Mouse (Mus musculus) C2C12 (cell line): ENCODE measurements at regions not wholly inside any gene's neighbourhood (a gene's known extent, or its start where the extent isn't known, plus 50 kb on each side); places are given as distances from the start of the nearest gene placed in this dataset.

Experiments used
- H3K27me3 ChIP-seq: one replicate; pipeline ENCODE4 v1.6.1; 2011; ENCODE audit not compliant: control insufficient read depth, insufficient read depth, insufficient read length
- H3K36me3 ChIP-seq: one replicate; pipeline ENCODE4 v1.6.1; 2011; ENCODE audit not compliant: control insufficient read depth, insufficient read depth
- H3K4me3 ChIP-seq: one replicate; pipeline ENCODE4 v1.5.1; 2011; ENCODE audit warnings: mild to moderate bottlenecking, control low read depth; ENCODE audit not compliant: poor library complexity, insufficient read depth, severe bottlenecking
- H3K79me2 ChIP-seq: one replicate; pipeline ENCODE4 v1.6.1; 2011; ENCODE audit not compliant: control insufficient read depth, insufficient read depth
- H3K79me3 ChIP-seq: one replicate; pipeline ENCODE4 v1.6.1; 2011; ENCODE audit warnings: low read depth, control low read depth
- H3ac ChIP-seq: one replicate; pipeline ENCODE3; 2011; ENCODE audit warnings: low read depth; ENCODE audit not compliant: control insufficient read depth, insufficient read length
- CEBPB ChIP-seq: IDR thresholded peaks from one replicate; pipeline ENCODE4 v1.6.1; 2011; ENCODE audit warnings: low read depth, mild to moderate bottlenecking, control low read depth, moderate library complexity
- CTCF ChIP-seq: IDR thresholded peaks from one replicate; pipeline ENCODE4 v1.5.1; 2011; ENCODE audit not compliant: control insufficient read depth, insufficient read depth, insufficient read length
- FOSL1 ChIP-seq: IDR thresholded peaks from one replicate; pipeline ENCODE4 v1.8.0; 2011; ENCODE audit warnings: mild to moderate bottlenecking, low read length; ENCODE audit not compliant: poor library complexity, insufficient read depth, severe bottlenecking
- MAX ChIP-seq: IDR thresholded peaks from one replicate; pipeline ENCODE4 v1.6.1; 2011; ENCODE audit warnings: mild to moderate bottlenecking, control low read depth
- MYOD1 ChIP-seq: IDR thresholded peaks from one replicate; pipeline ENCODE4 v1.6.1; 2011; ENCODE audit warnings: low read depth; ENCODE audit not compliant: control insufficient read depth, insufficient read length
- MYOG ChIP-seq: IDR thresholded peaks from one replicate; pipeline ENCODE4 v1.6.1; 2011; ENCODE audit not compliant: control insufficient read depth, insufficient read length; ENCODE audit errors: extremely low read depth
- USF1 ChIP-seq: IDR thresholded peaks from one replicate; pipeline ENCODE4 v1.6.1; 2011; ENCODE audit warnings: low read depth, mild to moderate bottlenecking, control low read depth, moderate library complexity

DNA sequence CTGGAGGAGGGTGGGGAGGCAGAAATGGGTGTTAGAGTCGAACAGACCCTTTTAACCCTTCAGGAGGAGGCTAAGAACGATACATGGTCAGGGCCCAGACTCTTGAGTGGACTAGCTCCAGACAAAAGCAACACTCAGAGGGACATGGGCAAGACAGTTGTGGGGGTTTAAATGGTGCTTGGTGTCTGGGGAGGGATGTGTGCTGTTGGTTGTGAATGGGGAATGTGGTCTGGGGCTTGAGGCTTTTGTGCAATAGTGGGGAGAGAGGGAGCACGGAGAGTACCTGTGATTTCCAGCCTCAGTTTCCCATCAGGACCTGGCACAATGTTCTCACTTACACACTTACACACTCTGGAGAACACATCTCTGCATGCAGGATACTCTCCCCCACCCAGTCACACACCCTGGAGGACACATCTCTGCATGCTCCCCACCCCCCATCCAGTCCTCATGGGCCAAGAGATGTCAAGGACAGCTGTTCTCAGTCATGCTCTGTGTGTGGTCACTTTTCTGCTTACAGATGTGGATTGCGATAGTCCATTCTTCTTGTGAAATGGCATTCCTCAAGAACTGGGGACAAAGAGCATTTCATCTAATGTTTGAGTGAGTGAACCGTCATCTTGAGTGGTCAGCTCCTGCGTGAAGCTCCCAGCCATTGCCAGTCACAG, 217.6 kb downstream of the Fam169b start:
- no peaks in the 10 kb centered on the region for H3K27me3 ChIP-seq
- no peaks in the 10 kb centered on the region for H3K36me3 ChIP-seq
- no peak overlapping the region for H3ac ChIP-seq
- H3K79me2 ChIP-seq, result no peaks in the 10 kb centered on the region
- H3K4me3 ChIP-seq, result no peak overlapping the region
- TF ChIP-seq MYOG (no peak), MYOD1 (no peak), MAX (no peak), CEBPB (no peak), CTCF (no peak), USF1 (no peak), FOSL1 (no peak)
- H3K79me3 ChIP-seq, result no peaks in the 10 kb centered on the region

DNA sequence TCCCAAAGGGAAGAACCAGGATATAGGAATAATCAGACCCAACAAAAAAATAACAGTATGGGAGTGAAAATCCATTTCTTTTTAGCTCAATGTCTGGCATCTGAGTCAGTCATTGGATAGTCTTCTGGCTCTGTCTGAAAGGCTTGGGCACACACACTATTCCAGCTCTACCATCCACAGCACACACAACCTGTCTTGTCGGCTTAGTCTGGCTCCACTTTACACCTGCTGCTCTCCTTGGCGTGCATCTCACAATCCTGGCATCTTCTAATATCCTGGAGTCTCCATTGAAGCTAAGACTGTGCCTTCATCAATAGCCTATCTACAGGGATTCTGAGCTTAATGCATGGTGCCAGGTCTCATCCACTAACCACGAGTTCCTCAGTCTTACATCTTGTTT, 213.0 kb downstream of the Fam169b start:
- Histone ChIP-seq H3K79me3 (no peaks in the 10 kb centered on the region), H3K79me2 (no peaks in the 10 kb centered on the region), H3K4me3 (no peak overlapping the region), H3K27me3 (no peaks in the 10 kb centered on the region), H3ac (no peak overlapping the region), H3K36me3 (no peaks in the 10 kb centered on the region)
- TF ChIP-seq MAX (no peak), FOSL1 (no peak), CEBPB (no peak), CTCF (no peak), USF1 (no peak), MYOD1 (no peak), MYOG (no peak)

DNA sequence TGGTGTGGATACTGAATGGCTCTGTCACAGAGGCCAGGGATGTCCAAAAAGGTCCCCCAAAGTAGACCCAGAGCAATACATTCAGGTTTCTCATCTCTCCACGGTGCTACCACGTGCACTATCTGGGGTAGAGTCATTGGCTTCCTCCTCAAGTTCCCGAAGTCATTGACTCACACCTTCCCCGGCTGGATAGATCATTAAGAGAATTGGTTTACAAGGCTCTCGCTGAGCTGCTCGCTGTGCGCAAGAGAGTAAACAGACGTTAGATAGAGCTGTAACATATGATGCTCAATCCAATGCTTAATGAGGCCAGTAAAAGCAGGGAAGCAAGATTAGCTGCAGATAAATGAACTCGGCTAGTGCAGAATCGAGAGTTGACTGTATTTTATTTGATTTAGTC, 208.9 kb downstream of the Fam169b start:
- Histone ChIP-seq H3K79me3 (no peaks in the 10 kb centered on the region), H3K4me3 (no peak overlapping the region), H3K27me3 (no peaks in the 10 kb centered on the region), H3ac (no peak overlapping the region), H3K79me2 (no peaks in the 10 kb centered on the region), H3K36me3 (no peaks in the 10 kb centered on the region)
- TF ChIP-seq FOSL1 (no peak), MYOG (no peak), CTCF (no peak), MYOD1 (no peak), USF1 (no peak), MAX (no peak), CEBPB (no peak)

GRCm38 (mm10) chr7:68480770-68481169, 207.1 kb downstream of the Fam169b start:
- no peak overlapping the region for H3K4me3 ChIP-seq
- no peak overlapping the region for H3ac ChIP-seq
- no peaks in the 10 kb centered on the region for H3K79me2 ChIP-seq
- no peaks in the 10 kb centered on the region for H3K27me3 ChIP-seq
- H3K36me3 ChIP-seq, result no peaks in the 10 kb centered on the region
- no peaks in the 10 kb centered on the region for H3K79me3 ChIP-seq
- TF ChIP-seq MYOG (no peak), USF1 (no peak), FOSL1 (no peak), CEBPB (no peak), MYOD1 (no peak), CTCF (no peak), MAX (no peak)

- no peaks in the 10 kb centered on the region for H3K79me2 ChIP-seq
- TF ChIP-seq FOSL1 (no peak), MYOD1 (no peak)
- no peaks in the 10 kb centered on the region for H3K27me3 ChIP-seq
- no peaks in the 10 kb centered on the region for H3K36me3 ChIP-seq
- H3K79me3 ChIP-seq, result no peaks in the 10 kb centered on the region
- H3ac ChIP-seq, result no peak overlapping the region
- H3K4me3 ChIP-seq, result no peak overlapping the region
Measured at GRCm38 (mm10) chr7:68480336-68480735, 206.7 kb downstream of the Fam169b start.

- Histone ChIP-seq H3K4me3 (no peak overlapping the region), H3K79me2 (no peaks in the 10 kb centered on the region), H3K36me3 (no peaks in the 10 kb centered on the region), H3K27me3 (no peaks in the 10 kb centered on the region), H3ac (no peak overlapping the region), H3K79me3 (no peaks in the 10 kb centered on the region)
- no peak for TF ChIP-seq CTCF
- no peak for TF ChIP-seq MYOD1
- no peak for TF ChIP-seq MYOG
Measured at GRCm38 (mm10) chr7:68478044-68478443, 204.4 kb downstream of the Fam169b start.
